Mouse (Mus musculus): ENCODE measurements around the gene Sp9. TPM values are rescaled to one million over a fixed set of nuclear protein-coding genes. Genes with fewer than 3 reads are reported as not detected.

The Sp9 gene
- total RNA-seq, 1 experiment from 2014 or later, result not detected

GRCm38 (mm10) chr2:73273249-73274118, 1.8 kb downstream of the Sp9 start:
- no peak for ATAC-seq (replicated peaks; ENCODE audit: insufficient number of reproducible peaks, low FRiP score, low TSS enrichment, poor library complexity, severe bottlenecking)

DNA sequence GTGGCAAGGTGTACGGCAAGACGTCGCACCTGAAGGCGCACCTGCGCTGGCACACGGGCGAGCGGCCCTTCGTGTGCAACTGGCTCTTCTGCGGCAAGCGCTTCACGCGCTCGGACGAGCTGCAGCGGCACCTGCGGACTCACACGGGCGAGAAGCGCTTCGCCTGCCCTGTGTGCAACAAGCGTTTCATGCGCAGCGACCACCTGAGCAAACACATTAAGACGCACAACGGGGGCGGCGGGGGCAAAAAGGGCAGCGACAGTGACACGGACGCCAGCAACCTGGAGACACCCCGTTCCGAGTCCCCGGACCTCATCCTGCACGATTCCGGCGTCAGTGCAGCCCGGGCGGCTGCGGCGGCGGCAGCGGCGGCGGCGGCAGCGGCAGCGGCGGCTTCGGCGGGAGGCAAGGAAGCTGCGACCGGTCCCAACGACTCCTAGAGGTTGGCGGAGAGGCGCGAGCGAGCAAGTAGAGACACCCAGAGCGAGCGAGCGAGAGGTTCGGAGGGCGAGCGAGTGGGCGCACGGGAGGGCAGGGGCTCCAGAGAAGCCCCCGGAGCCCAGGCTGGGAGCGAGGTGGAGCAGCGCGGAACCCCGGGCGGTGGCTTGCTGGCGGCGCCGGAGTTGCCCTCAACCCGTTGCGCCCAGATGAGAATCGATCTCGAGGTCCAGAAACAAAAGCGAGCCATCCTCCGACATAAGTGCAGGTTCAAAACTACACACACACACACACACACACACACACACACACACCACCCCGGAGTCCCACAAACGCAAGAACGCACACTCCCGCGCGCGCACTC, 2.6 kb downstream of the Sp9 start:
- ATAC-seq (replicated peaks; ENCODE audit: insufficient number of reproducible peaks, low FRiP score, low TSS enrichment, poor library complexity, severe bottlenecking), result no peak

GRCm38 (mm10) chr2:73275261-73276040, 3.7 kb downstream of the Sp9 start:
- ATAC-seq (replicated peaks; ENCODE audit: insufficient number of reproducible peaks, low FRiP score, low TSS enrichment, poor library complexity, severe bottlenecking), result no peak

- no peak for ATAC-seq (replicated peaks; ENCODE audit: insufficient number of reproducible peaks, low FRiP score, low TSS enrichment, poor library complexity, severe bottlenecking)
Measured at GRCm38 (mm10) chr2:73276141-73276571, 4.4 kb downstream of the Sp9 start.

- ATAC-seq (replicated peaks; ENCODE audit: insufficient number of reproducible peaks, low FRiP score, low TSS enrichment, poor library complexity, severe bottlenecking), result no peak
Measured at GRCm38 (mm10) chr2:73277021-73277708, 5.4 kb downstream of the Sp9 start.

DNA sequence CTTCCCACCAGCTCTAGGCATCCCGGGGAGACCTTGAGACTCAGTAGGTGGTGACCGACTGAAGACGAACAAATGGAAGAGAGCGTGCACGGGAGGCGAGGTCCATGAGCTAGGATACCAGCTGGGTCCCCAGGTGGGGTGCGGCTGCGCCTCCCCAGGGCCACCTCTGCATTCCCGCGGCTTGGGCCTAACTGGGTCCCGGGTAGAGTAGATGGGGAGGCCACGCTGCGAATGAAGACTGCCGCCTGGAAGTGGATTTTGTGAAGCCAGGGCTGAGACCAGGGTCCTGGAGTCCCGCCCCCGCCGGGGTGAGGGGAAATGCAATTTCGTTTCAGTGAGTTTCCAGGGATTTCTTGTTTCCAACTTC, 6.0 kb downstream of the Sp9 start:
- no peak for ATAC-seq (replicated peaks; ENCODE audit: insufficient number of reproducible peaks, low FRiP score, low TSS enrichment, poor library complexity, severe bottlenecking)

- peak; percentile 64; the same call in 1 of the 2 replicates for ATAC-seq (replicated peaks; ENCODE audit: insufficient number of reproducible peaks, low FRiP score, low TSS enrichment, poor library complexity, severe bottlenecking)
Measured at GRCm38 (mm10) chr2:73278131-73278854, 6.6 kb downstream of the Sp9 start.

- no peak for ATAC-seq (replicated peaks; ENCODE audit: insufficient number of reproducible peaks, low FRiP score, low TSS enrichment, poor library complexity, severe bottlenecking)
Measured at GRCm38 (mm10) chr2:73278869-73279268, 7.1 kb downstream of the Sp9 start.

- no peak for ATAC-seq (replicated peaks; ENCODE audit: insufficient number of reproducible peaks, low FRiP score, low TSS enrichment, poor library complexity, severe bottlenecking)
Measured at GRCm38 (mm10) chr2:73279271-73280038, 7.7 kb downstream of the Sp9 start.

- ATAC-seq (replicated peaks; ENCODE audit: insufficient number of reproducible peaks, low FRiP score, low TSS enrichment, poor library complexity, severe bottlenecking), result no peak
Measured at GRCm38 (mm10) chr2:73280356-73281047, 8.8 kb downstream of the Sp9 start.

GRCm38 (mm10) chr2:73281048-73281661, 9.4 kb downstream of the Sp9 start:
- no peak for ATAC-seq (replicated peaks; ENCODE audit: insufficient number of reproducible peaks, low FRiP score, low TSS enrichment, poor library complexity, severe bottlenecking)

DNA sequence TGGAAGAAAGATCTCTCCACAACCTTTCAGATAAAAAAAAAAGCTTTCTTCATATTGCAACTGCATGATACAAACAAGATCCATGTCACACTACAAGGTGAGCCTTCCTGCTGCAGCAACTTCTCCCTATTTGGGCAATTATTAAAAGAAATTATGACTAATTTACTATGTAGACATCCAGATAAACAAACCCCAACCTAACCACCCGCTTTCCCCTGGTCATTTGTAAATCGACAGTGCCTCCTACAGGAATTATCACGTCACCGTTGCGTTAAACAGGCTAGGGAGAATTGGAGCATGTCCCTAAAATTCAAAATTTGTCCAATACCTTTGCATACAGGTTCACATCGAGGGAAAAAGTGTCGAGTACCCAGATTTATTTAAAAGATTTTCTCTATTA, 10.0 kb downstream of the Sp9 start:
- no peak for ATAC-seq (replicated peaks; ENCODE audit: insufficient number of reproducible peaks, low FRiP score, low TSS enrichment, poor library complexity, severe bottlenecking)

DNA sequence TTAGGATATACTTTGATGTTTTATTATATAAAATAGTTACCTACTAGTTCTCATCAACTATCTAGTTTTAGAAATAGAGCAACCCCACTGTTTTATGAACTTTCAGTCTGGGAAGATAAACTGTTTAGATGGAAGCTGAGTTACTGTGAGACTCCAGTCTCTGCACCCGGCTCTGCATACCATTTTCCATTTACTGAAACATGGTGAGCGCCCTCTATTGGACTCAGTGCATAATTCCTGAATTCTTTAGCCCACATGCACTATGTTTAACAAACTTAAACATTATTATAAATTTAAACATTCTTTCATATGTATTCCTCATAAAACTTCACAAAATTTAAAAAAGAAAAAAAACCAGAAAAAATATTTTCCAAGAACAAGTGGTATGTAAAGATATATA, 13.9 kb downstream of the Sp9 start:
- ATAC-seq (replicated peaks; ENCODE audit: insufficient number of reproducible peaks, low FRiP score, low TSS enrichment, poor library complexity, severe bottlenecking), result no peak

GRCm38 (mm10) chr2:73291130-73291529, 19.4 kb downstream of the Sp9 start:
- no peak for ATAC-seq (replicated peaks; ENCODE audit: insufficient number of reproducible peaks, low FRiP score, low TSS enrichment, poor library complexity, severe bottlenecking)

GRCm38 (mm10) chr2:73295023-73295422, 23.3 kb downstream of the Sp9 start:
- ATAC-seq (replicated peaks; ENCODE audit: insufficient number of reproducible peaks, low FRiP score, low TSS enrichment, poor library complexity, severe bottlenecking), result no peak

- no peak for ATAC-seq (replicated peaks; ENCODE audit: insufficient number of reproducible peaks, low FRiP score, low TSS enrichment, poor library complexity, severe bottlenecking)
Measured at GRCm38 (mm10) chr2:73298154-73298553, 26.4 kb downstream of the Sp9 start.
